Mouse (Mus musculus): ENCODE data around the gene Cpn2. TPM values are rescaled to one million over a fixed set of nuclear protein-coding genes. Genes with fewer than 3 reads are reported as not detected.

The Cpn2 gene
- polyA plus RNA-seq, 1 experiment from 2014 or later, result not detected

DNA sequence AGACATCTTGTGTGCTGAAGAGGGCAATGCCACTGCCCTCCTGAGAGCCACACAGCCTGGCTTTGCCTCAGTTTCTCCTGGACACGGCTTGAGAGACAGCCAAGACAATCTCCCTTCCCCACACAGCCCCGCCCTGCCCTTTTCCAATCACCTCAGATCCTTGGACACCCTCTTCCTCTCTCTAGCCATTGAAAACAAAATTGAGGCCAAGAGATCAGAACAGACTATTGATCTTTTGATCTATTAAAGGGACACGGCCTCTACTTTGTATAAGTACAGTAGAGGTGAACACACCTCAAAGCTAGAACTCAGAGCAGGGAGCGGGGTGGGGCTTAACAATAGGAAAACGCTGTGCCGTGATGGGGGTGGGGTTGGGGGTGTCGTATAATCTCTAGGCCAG lies 8.9 kb downstream of the Cpn2 start:
- no peaks in the 10 kb centered on the region for H3K4me1 ChIP-seq (ENCODE audit: control insufficient read depth, insufficient read depth, low read length)
- H3K4me3 ChIP-seq (ENCODE audit: low read depth, low read length), result no peak overlapping the region
- ATAC-seq (replicated peaks; ENCODE audit: insufficient number of reproducible peaks, low FRiP score, low TSS enrichment), result no peak
- WGBS (ENCODE audit: insufficient replicate concordance), result 84% methylated on average over 7 of the region's 7 CpGs
- H3K27ac ChIP-seq (ENCODE audit: low read depth, low read length), result no peak overlapping the region
- H3K27me3 ChIP-seq (ENCODE audit: control insufficient read depth, insufficient read depth, low read length), result no peaks in the 10 kb centered on the region
- H3K9me3 ChIP-seq (replicated peaks; ENCODE audit: control insufficient read depth, low read length), result no peaks in the 10 kb centered on the region
- no peaks in the 10 kb centered on the region for H3K36me3 ChIP-seq (ENCODE audit: control insufficient read depth, insufficient read depth, low read length)
- H3K4me2 ChIP-seq, result no peak overlapping the region
- no peak overlapping the region for H3K9ac ChIP-seq (ENCODE audit: low read depth, low read length)

GRCm38 (mm10) chr16:30257718-30258117 lies 9.6 kb downstream of the Cpn2 start:
- no peak overlapping the region for H3K27ac ChIP-seq (ENCODE audit: low read depth, low read length)
- 60% methylated on average over 9 of the region's 9 CpGs for WGBS (ENCODE audit: insufficient replicate concordance)
- no peak overlapping the region for H3K9ac ChIP-seq (ENCODE audit: low read depth, low read length)
- no peak overlapping the region for H3K4me2 ChIP-seq
- no peak overlapping the region for H3K4me3 ChIP-seq (ENCODE audit: low read depth, low read length)
- H3K9me3 ChIP-seq (replicated peaks; ENCODE audit: control insufficient read depth, low read length), result no peaks in the 10 kb centered on the region
- no peaks in the 10 kb centered on the region for H3K36me3 ChIP-seq (ENCODE audit: control insufficient read depth, insufficient read depth, low read length)
- H3K4me1 ChIP-seq (ENCODE audit: control insufficient read depth, insufficient read depth, low read length), result no peaks in the 10 kb centered on the region
- 0 out of 2 replicates have a peak, but pooled peaks cover 2% of the 10 kb centered on the region for H3K27me3 ChIP-seq (ENCODE audit: control insufficient read depth, insufficient read depth, low read length)
- no peak for ATAC-seq (replicated peaks; ENCODE audit: insufficient number of reproducible peaks, low FRiP score, low TSS enrichment)

GRCm38 (mm10) chr16:30255061-30255460 lies 12.2 kb downstream of the Cpn2 start:
- no peak for ATAC-seq (replicated peaks; ENCODE audit: insufficient number of reproducible peaks, low FRiP score, low TSS enrichment)
- WGBS (ENCODE audit: insufficient replicate concordance), result 63% methylated on average over 7 of the region's 7 CpGs
- H3K4me2 ChIP-seq, result no peak overlapping the region
- no peak overlapping the region for H3K4me3 ChIP-seq (ENCODE audit: low read depth, low read length)
- H3K9ac ChIP-seq (ENCODE audit: low read depth, low read length), result no peak overlapping the region
- H3K27me3 ChIP-seq (ENCODE audit: control insufficient read depth, insufficient read depth, low read length), result peaks cover 6% of the 10 kb centered on the region
- no peaks in the 10 kb centered on the region for H3K9me3 ChIP-seq (replicated peaks; ENCODE audit: control insufficient read depth, low read length)
- H3K27ac ChIP-seq (ENCODE audit: low read depth, low read length), result no peak overlapping the region
- no peaks in the 10 kb centered on the region for H3K36me3 ChIP-seq (ENCODE audit: control insufficient read depth, insufficient read depth, low read length)
- H3K4me1 ChIP-seq (ENCODE audit: control insufficient read depth, insufficient read depth, low read length), result no peaks in the 10 kb centered on the region

DNA sequence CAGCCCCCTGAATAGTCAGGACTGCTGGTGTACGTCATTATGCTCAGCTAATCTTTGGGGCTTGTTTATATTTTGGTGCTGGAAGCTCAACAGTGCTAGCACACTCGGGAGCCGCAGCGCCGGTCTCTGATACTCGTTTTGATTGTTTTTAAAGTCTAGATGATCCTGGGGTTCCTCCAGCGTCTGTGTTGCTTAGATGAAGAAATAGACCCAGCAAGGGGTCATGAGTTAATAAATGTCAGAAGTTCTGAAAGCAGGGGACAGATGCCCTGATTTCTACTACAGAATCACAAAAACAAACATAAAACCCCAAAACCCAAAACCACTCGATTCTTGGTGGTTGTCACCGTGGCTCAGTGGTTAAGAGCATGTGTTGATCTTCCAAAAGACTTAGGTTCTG lies 13.4 kb downstream of the Cpn2 start:
- H3K36me3 ChIP-seq (ENCODE audit: control insufficient read depth, insufficient read depth, low read length), result no peaks in the 10 kb centered on the region
- H3K9ac ChIP-seq (ENCODE audit: low read depth, low read length), result no peak overlapping the region
- H3K9me3 ChIP-seq (replicated peaks; ENCODE audit: control insufficient read depth, low read length), result no peaks in the 10 kb centered on the region
- WGBS (ENCODE audit: insufficient replicate concordance), result 70% methylated on average over 9 of the region's 9 CpGs
- H3K27me3 ChIP-seq (ENCODE audit: control insufficient read depth, insufficient read depth, low read length), result peaks cover 14% of the 10 kb centered on the region
- H3K4me3 ChIP-seq (ENCODE audit: low read depth, low read length), result no peak overlapping the region
- no peaks in the 10 kb centered on the region for H3K4me1 ChIP-seq (ENCODE audit: control insufficient read depth, insufficient read depth, low read length)
- no peak for ATAC-seq (replicated peaks; ENCODE audit: insufficient number of reproducible peaks, low FRiP score, low TSS enrichment)
- H3K27ac ChIP-seq (ENCODE audit: low read depth, low read length), result no peak overlapping the region
- H3K4me2 ChIP-seq, result no peak overlapping the region

DNA sequence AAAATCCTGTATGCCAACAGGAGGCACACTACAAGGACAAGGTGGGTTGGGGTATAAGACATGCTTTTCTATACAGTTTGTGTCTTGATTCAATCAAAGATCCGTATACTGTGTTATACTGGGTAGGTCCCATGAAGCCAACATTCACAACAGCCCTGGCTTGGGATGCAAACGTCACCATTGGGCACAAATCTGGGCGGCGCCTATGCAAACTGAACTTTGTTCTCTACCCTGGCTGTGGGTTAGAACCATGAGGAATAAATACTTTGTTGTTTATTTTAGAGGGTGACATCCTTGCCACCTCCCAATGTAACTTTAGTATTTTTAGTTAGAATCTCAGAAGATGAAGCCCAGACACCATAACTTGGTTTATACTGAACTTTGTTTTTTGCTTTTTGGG lies 13.9 kb downstream of the Cpn2 start:
- H3K36me3 ChIP-seq (ENCODE audit: control insufficient read depth, insufficient read depth, low read length), result no peaks in the 10 kb centered on the region
- peaks cover 14% of the 10 kb centered on the region for H3K27me3 ChIP-seq (ENCODE audit: control insufficient read depth, insufficient read depth, low read length)
- no peaks in the 10 kb centered on the region for H3K4me1 ChIP-seq (ENCODE audit: control insufficient read depth, insufficient read depth, low read length)
- H3K9ac ChIP-seq (ENCODE audit: low read depth, low read length), result no peak overlapping the region
- H3K9me3 ChIP-seq (replicated peaks; ENCODE audit: control insufficient read depth, low read length), result no peaks in the 10 kb centered on the region
- H3K4me3 ChIP-seq (ENCODE audit: low read depth, low read length), result no peak overlapping the region
- 75% methylated on average over 4 of the region's 4 CpGs for WGBS (ENCODE audit: insufficient replicate concordance)
- no peak overlapping the region for H3K4me2 ChIP-seq
- no peak overlapping the region for H3K27ac ChIP-seq (ENCODE audit: low read depth, low read length)
- ATAC-seq (replicated peaks; ENCODE audit: insufficient number of reproducible peaks, low FRiP score, low TSS enrichment), result no peak

DNA sequence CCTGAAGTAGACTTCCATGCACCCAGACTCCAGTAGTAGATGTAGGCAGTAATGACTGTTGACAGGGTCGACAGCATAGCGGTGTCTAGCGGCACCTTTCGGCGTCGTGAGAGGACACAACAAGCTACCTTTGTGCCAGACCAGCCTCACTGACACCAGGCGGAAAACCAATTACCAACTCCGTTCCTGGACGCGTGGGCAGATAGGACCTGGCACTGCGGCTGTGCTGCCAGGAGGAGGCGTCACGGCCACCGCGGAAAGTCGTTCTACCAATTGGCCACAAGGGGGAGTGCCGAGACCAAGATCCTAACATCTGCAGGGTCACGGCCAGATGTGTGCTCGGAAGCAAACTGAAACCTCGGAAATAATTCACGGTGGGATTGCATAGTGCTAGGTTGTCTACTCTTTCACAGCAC lies 15.3 kb downstream of the Cpn2 start:
- 2% methylated on average over 21 of the region's 21 CpGs for WGBS (ENCODE audit: insufficient replicate concordance)
- Histone ChIP-seq H3K27ac (ENCODE audit: low read depth, low read length) (no peak overlapping the region), H3K9ac (ENCODE audit: low read depth, low read length) (no peak overlapping the region), H3K4me1 (ENCODE audit: control insufficient read depth, insufficient read depth, low read length) (no peaks in the 10 kb centered on the region), H3K36me3 (ENCODE audit: control insufficient read depth, insufficient read depth, low read length) (no peaks in the 10 kb centered on the region), H3K4me2 (peak overlapping the region; percentile 46), H3K4me3 (ENCODE audit: low read depth, low read length) (0 out of 2 replicates have a peak overlapping the region, but pooled peaks have one; percentile 18), H3K9me3 (replicated peaks; ENCODE audit: control insufficient read depth, low read length) (no peaks in the 10 kb centered on the region), H3K27me3 (ENCODE audit: control insufficient read depth, insufficient read depth, low read length) (peaks cover 14% of the 10 kb centered on the region)
- ATAC-seq (replicated peaks; ENCODE audit: insufficient number of reproducible peaks, low FRiP score, low TSS enrichment), result no peak; the same call in 1 of the 2 replicates

- H3K9ac ChIP-seq (ENCODE audit: low read depth, low read length), result no peak overlapping the region
- 58% methylated on average over 12 of the region's 12 CpGs for WGBS (ENCODE audit: insufficient replicate concordance)
- peaks cover 7% of the 10 kb centered on the region for H3K27me3 ChIP-seq (ENCODE audit: control insufficient read depth, insufficient read depth, low read length)
- no peaks in the 10 kb centered on the region for H3K9me3 ChIP-seq (replicated peaks; ENCODE audit: control insufficient read depth, low read length)
- no peak for ATAC-seq (replicated peaks; ENCODE audit: insufficient number of reproducible peaks, low FRiP score, low TSS enrichment)
- H3K4me3 ChIP-seq (ENCODE audit: low read depth, low read length), result no peak overlapping the region
- no peak overlapping the region for H3K4me2 ChIP-seq
- H3K4me1 ChIP-seq (ENCODE audit: control insufficient read depth, insufficient read depth, low read length), result peaks cover 15% of the 10 kb centered on the region
- no peaks in the 10 kb centered on the region for H3K36me3 ChIP-seq (ENCODE audit: control insufficient read depth, insufficient read depth, low read length)
- no peak overlapping the region for H3K27ac ChIP-seq (ENCODE audit: low read depth, low read length)
These were observed 23.1 kb downstream of the Cpn2 start for GRCm38 (mm10) chr16:30244037-30244700.

DNA sequence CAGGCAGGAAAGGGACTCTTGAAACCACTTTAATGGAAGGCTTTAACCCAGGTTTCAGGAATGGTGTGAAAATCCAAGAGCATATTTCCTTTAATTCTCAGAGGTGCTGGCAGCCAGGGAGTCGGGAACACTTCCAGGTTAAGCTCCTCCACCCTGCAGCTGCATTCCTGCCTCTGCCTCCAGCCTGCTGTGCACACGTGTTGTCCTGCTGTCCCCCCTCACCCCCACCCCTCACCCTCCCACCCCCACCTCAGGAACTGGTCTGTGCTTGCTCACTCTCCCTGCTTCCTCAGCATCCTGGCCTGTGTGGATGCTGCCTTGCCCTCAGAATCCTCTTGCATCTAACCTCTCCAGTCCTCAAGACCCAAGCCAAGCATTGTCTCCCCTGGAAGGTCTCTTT lies 25.7 kb downstream of the Cpn2 start:
- no peak for ATAC-seq (replicated peaks; ENCODE audit: insufficient number of reproducible peaks, low FRiP score, low TSS enrichment)
- Histone ChIP-seq H3K9ac (ENCODE audit: low read depth, low read length) (no peak overlapping the region), H3K27me3 (ENCODE audit: control insufficient read depth, insufficient read depth, low read length) (peaks cover 16% of the 10 kb centered on the region), H3K9me3 (replicated peaks; ENCODE audit: control insufficient read depth, low read length) (no peaks in the 10 kb centered on the region), H3K27ac (ENCODE audit: low read depth, low read length) (no peak overlapping the region), H3K4me2 (no peak overlapping the region), H3K4me3 (ENCODE audit: low read depth, low read length) (no peak overlapping the region), H3K36me3 (ENCODE audit: control insufficient read depth, insufficient read depth, low read length) (no peaks in the 10 kb centered on the region), H3K4me1 (ENCODE audit: control insufficient read depth, insufficient read depth, low read length) (peaks cover 15% of the 10 kb centered on the region)
- 4% methylated on average over 2 of the region's 2 CpGs for WGBS (ENCODE audit: insufficient replicate concordance)

- H3K9me3 ChIP-seq (replicated peaks; ENCODE audit: control insufficient read depth, low read length), result no peaks in the 10 kb centered on the region
- H3K4me3 ChIP-seq (ENCODE audit: low read depth, low read length), result no peak overlapping the region
- H3K4me1 ChIP-seq (ENCODE audit: control insufficient read depth, insufficient read depth, low read length), result peaks cover 15% of the 10 kb centered on the region
- 68% methylated on average over 6 of the region's 6 CpGs for WGBS (ENCODE audit: insufficient replicate concordance)
- no peak for ATAC-seq (replicated peaks; ENCODE audit: insufficient number of reproducible peaks, low FRiP score, low TSS enrichment)
- no peak overlapping the region for H3K27ac ChIP-seq (ENCODE audit: low read depth, low read length)
- no peak overlapping the region for H3K9ac ChIP-seq (ENCODE audit: low read depth, low read length)
- H3K36me3 ChIP-seq (ENCODE audit: control insufficient read depth, insufficient read depth, low read length), result no peaks in the 10 kb centered on the region
- H3K27me3 ChIP-seq (ENCODE audit: control insufficient read depth, insufficient read depth, low read length), result peaks cover 28% of the 10 kb centered on the region
- no peak overlapping the region for H3K4me2 ChIP-seq
These were observed 28.5 kb downstream of the Cpn2 start for GRCm38 (mm10) chr16:30238791-30239190.

All from heart, embryonic 11.5 days (tissue).